Comparison of ENCODE assay signal across 19 mouse cellular contexts in genomic region chr7:91572666-91573065, GRCm38 (mm10).
DNase-seq lines count a peak whose midpoint lies in the region; ATAC-seq and TF ChIP-seq lines count a peak whose summit lies in the region.
"Had no signal": no experiment of that assay in that cellular context is flagged by ENCODE, and none has a peak within 500 bp of the region (broad histone marks: within the 10 kb centered on the region; RNA-seq: fewer than 3 reads in every experiment).

No protein-coding gene starts in this region.

- TF ChIP-seq CTCF in hindbrain, postnatal 0 days (IDR thresholded peaks at IDR 0.05; ENCODE audit: low read depth): no peak

- H3K9ac ChIP-seq in hindbrain, postnatal 0 days (replicated peaks; ENCODE audit: low read length): no peak overlapping the region
- no peak overlapping the region for H3K9ac ChIP-seq in hindbrain, embryonic 13.5 days
- no peak overlapping the region for H3K9ac ChIP-seq in intestine, embryonic 15.5 days
- H3K9ac ChIP-seq: embryonic facial prominence, embryonic 15.5 days; heart, embryonic 15.5 days had no signal

- H3K4me3 ChIP-seq in hindbrain, postnatal 0 days (ENCODE audit: low read length): no peak overlapping the region
- no peak overlapping the region for H3K4me3 ChIP-seq in hindbrain, embryonic 13.5 days
- no peak overlapping the region for H3K4me3 ChIP-seq in intestine, embryonic 15.5 days (replicated peaks)
- H3K4me3 ChIP-seq: embryonic facial prominence, embryonic 15.5 days; heart, adult 2 months; heart, embryonic 15.5 days; megakaryocyte, embryonic 14.5 days had no signal

- H3K27ac ChIP-seq in hindbrain, postnatal 0 days: no peak overlapping the region
- H3K27ac ChIP-seq in hindbrain, embryonic 13.5 days: no peak overlapping the region
- H3K27ac ChIP-seq in intestine, embryonic 15.5 days: no peak overlapping the region
- H3K27ac ChIP-seq: embryonic facial prominence, embryonic 15.5 days; heart, adult 2 months; heart, embryonic 15.5 days had no signal

- no peak overlapping the region for H3K4me2 ChIP-seq in hindbrain, postnatal 0 days (ENCODE audit: low read depth, low read length)
- H3K4me2 ChIP-seq in hindbrain, embryonic 13.5 days: no peak overlapping the region
- no peak overlapping the region for H3K4me2 ChIP-seq in intestine, embryonic 15.5 days (replicated peaks)
- H3K4me2 ChIP-seq: embryonic facial prominence, embryonic 15.5 days; heart, embryonic 15.5 days had no signal

- WGBS in hindbrain, postnatal 0 days: 48% methylated on average over 2 of the region's 2 CpGs
- 62% methylated on average over 2 of the region's 2 CpGs for WGBS in hindbrain, embryonic 13.5 days
- WGBS in intestine, embryonic 15.5 days: 73% methylated on average over 2 of the region's 2 CpGs

- H3K27me3 ChIP-seq in hindbrain, postnatal 0 days (ENCODE audit: insufficient read depth, low read length): no peaks in the 10 kb centered on the region
- no peaks in the 10 kb centered on the region for H3K27me3 ChIP-seq in hindbrain, embryonic 13.5 days
- no peaks in the 10 kb centered on the region for H3K27me3 ChIP-seq in intestine, embryonic 15.5 days (replicated peaks)
- H3K27me3 ChIP-seq: embryonic facial prominence, embryonic 15.5 days; heart, embryonic 15.5 days; megakaryocyte, embryonic 14.5 days had no signal

- H3K9me3 ChIP-seq in hindbrain, postnatal 0 days (ENCODE audit: low read length): no peaks in the 10 kb centered on the region
- H3K9me3 ChIP-seq in hindbrain, embryonic 13.5 days: no peaks in the 10 kb centered on the region
- no peaks in the 10 kb centered on the region for H3K9me3 ChIP-seq in intestine, embryonic 15.5 days
- H3K9me3 ChIP-seq: embryonic facial prominence, embryonic 15.5 days; heart, embryonic 15.5 days; megakaryocyte, embryonic 14.5 days had no signal

- DNase-seq in hindbrain, postnatal 0 days (ENCODE audit: low spot score): peak; percentile 61
- DNase-seq in right cerebral cortex, postnatal 14 days: peak; percentile 14
- no peak for DNase-seq in right cerebral cortex, postnatal 36 days (ENCODE audit: low spot score in 2 of 2)
- peak; percentile 95 for DNase-seq in cerebellum, adult 9-11 months
- DNase-seq in thymus, postnatal 10 days (ENCODE audit: low spot score in 2 of 2): no peak
- DNase-seq: B cell, adult 2 months; gastrocnemius, postnatal 25 days; heart, adult 2 months; kidney, adult 11 months; lung, adult 18-20 months; lung, postnatal 14 days; right cerebral cortex, postnatal 25 days; thymus, adult 2 months had no signal

- no peaks in the 10 kb centered on the region for H3K36me3 ChIP-seq in hindbrain, postnatal 0 days (ENCODE audit: insufficient read depth, low read length)
- H3K36me3 ChIP-seq in hindbrain, embryonic 13.5 days: no peaks in the 10 kb centered on the region
- no peaks in the 10 kb centered on the region for H3K36me3 ChIP-seq in intestine, embryonic 15.5 days
- H3K36me3 ChIP-seq: embryonic facial prominence, embryonic 15.5 days; heart, embryonic 15.5 days had no signal

- ATAC-seq in hindbrain, postnatal 0 days: peak; percentile 83
- no peak for ATAC-seq in hindbrain, embryonic 13.5 days (ENCODE audit: low FRiP score)
- no peak for ATAC-seq in intestine, embryonic 15.5 days
- ATAC-seq: forebrain, embryonic 16.5 days had no signal

- peaks cover 2% of the 10 kb centered on the region; the same call in 1 of the 2 replicates for H3K4me1 ChIP-seq in hindbrain, postnatal 0 days (ENCODE audit: insufficient read depth, low read length)
- no peaks in the 10 kb centered on the region for H3K4me1 ChIP-seq in hindbrain, embryonic 13.5 days (replicated peaks)
- H3K4me1 ChIP-seq in intestine, embryonic 15.5 days (replicated peaks): no peaks in the 10 kb centered on the region
- H3K4me1 ChIP-seq: embryonic facial prominence, embryonic 15.5 days; heart, embryonic 15.5 days had no signal

Comparison
In these comparisons a context has a peak if more than half of its experiments do, and no peak if none do; other contexts are left out.
1. DNase-seq: peak in hindbrain, postnatal 0 days (single experiment), right cerebral cortex, postnatal 14 days (single experiment) and cerebellum, adult 9-11 months (single experiment); none in right cerebral cortex, postnatal 36 days (0 of 2) and thymus, postnatal 10 days (0 of 2).